Mouse (Mus musculus) E14TG2a.4 (cell line): ENCODE measurements around the gene Mbnl2.

Experiments used
- CTCF ChIP-seq: conservative IDR thresholded peaks from 2 replicates; pipeline ENCODE4 v1.5.1; 2014; ENCODE audit warnings: low read length
- POU5F1 ChIP-seq: IDR thresholded peaks from 2 replicates; pipeline ENCODE4 v1.6.1; 2014; ENCODE audit warnings: low read length, borderline replicate concordance

- TF ChIP-seq CTCF: no peak
- TF ChIP-seq POU5F1: no peak
These were observed 12.5 kb downstream of the Mbnl2 start for GRCm38 (mm10) chr14:120287987-120288275.
